Mouse (Mus musculus) hindbrain, embryonic 14.5 days (tissue): ENCODE measurements around the gene Olfr1395. TPM values are rescaled to one million over a fixed set of nuclear protein-coding genes. Genes with fewer than 3 reads are reported as not detected.

Experiments used
- ATAC-seq: fragments of 200-750 bp; cut with Nextera tagmentation; 2 replicates; pipeline ENCODE4 v1.8.0; 2017; ENCODE audit warnings: moderate number of reproducible peaks, mild to moderate bottlenecking, moderate TSS enrichment, moderate library complexity; ENCODE audit not compliant: low FRiP score
- DNase-seq: peaks from one replicate; pipeline ENCODE4 v3.0.0-alpha.2; 2015; ENCODE audit warnings: low spot score
- H3K27ac ChIP-seq: fragments of 300-500 bp; sonication (generic); 2 replicates; pipeline ENCODE4 v1.5.1; 2014; ENCODE audit warnings: mild to moderate bottlenecking, moderate library complexity
- H3K27me3 ChIP-seq: fragments of 300-500 bp; sonication (generic); 2 replicates; pipeline ENCODE4 v1.6.1; 2014; ENCODE audit warnings: mild to moderate bottlenecking, low read length, mixed read lengths; ENCODE audit not compliant: control insufficient read depth, insufficient read depth
- H3K36me3 ChIP-seq: fragments of 300-500 bp; sonication (generic); replicated peaks from 2 replicates; pipeline ENCODE4 v1.6.1; 2014; ENCODE audit not compliant: control insufficient read depth, insufficient read depth
- H3K4me1 ChIP-seq: fragments of 300-500 bp; sonication (generic); replicated peaks from 2 replicates; pipeline ENCODE4 v1.6.1; 2014; ENCODE audit warnings: antibody characterized with exemption, low read length, mixed read lengths; ENCODE audit not compliant: control insufficient read depth, insufficient read depth
- H3K4me2 ChIP-seq: fragments of 300-500 bp; sonication (generic); replicated peaks from 2 replicates; pipeline ENCODE4 v1.6.1; 2014; ENCODE audit warnings: mild to moderate bottlenecking, moderate library complexity
- H3K4me3 ChIP-seq: fragments of 300-500 bp; sonication (generic); replicated peaks from 2 replicates; pipeline ENCODE4 v1.5.1; 2014; ENCODE audit warnings: mild to moderate bottlenecking, low read length
- H3K9ac ChIP-seq: fragments of 300-500 bp; sonication (generic); 2 replicates; pipeline ENCODE4 v1.6.1; 2014
- H3K9me3 ChIP-seq: fragments of 300-500 bp; sonication (generic); 2 replicates; pipeline ENCODE4 v1.6.1; 2016; ENCODE audit warnings: low read length; ENCODE audit not compliant: control insufficient read depth
- WGBS: fragments of 180-500 bp; shearing (Covaris S2); extraction: QIAGEN DNeasy Blood & Tissue Kit; methylation state at CpG from one replicate; pipeline ENCODE4 v1.1.7; 2014; 5-methylcytosine and 5-hydroxymethylcytosine counted together
- polyA plus RNA-seq: library from polyadenylated mRNA; unstranded; fragments of >200 nt; fragmentation: Nextera tagmentation; extraction: Ambion mirVana; gene quantifications from 2 replicates; pipeline ENCODE4 v1.2.1, GENCODE M21; 2014

Olfr1395 gene
- polyA plus RNA-seq, 1 experiment from 2014 or later = not detected

GRCm38 (mm10) chr11:49108833-49109232 is 33.2 kb upstream of the Olfr1395 start:
- Histone ChIP-seq H3K4me1 (no peaks in the 10 kb centered on the region), H3K27me3 (no peaks in the 10 kb centered on the region), H3K9ac (no peak overlapping the region), H3K27ac (no peak overlapping the region), H3K36me3 (no peaks in the 10 kb centered on the region), H3K9me3 (no peaks in the 10 kb centered on the region), H3K4me2 (no peak overlapping the region), H3K4me3 (no peak overlapping the region)
- DNase-seq = no peak
- WGBS = 45% methylated on average over 1 of the region's 1 CpGs
- no peak for ATAC-seq

- H3K36me3 ChIP-seq = no peaks in the 10 kb centered on the region
- DNase-seq = no peak
- no peaks in the 10 kb centered on the region for H3K9me3 ChIP-seq
- no peak for ATAC-seq
- H3K27ac ChIP-seq = no peak overlapping the region
- H3K4me2 ChIP-seq = no peak overlapping the region
- H3K4me1 ChIP-seq = no peaks in the 10 kb centered on the region
- H3K4me3 ChIP-seq = no peak overlapping the region
- 67% methylated on average over 1 of the region's 1 CpGs for WGBS
- H3K27me3 ChIP-seq = no peaks in the 10 kb centered on the region
- no peak overlapping the region for H3K9ac ChIP-seq
Observed at GRCm38 (mm10) chr11:49111000-49111399, 31.1 kb upstream of the Olfr1395 start.

- Histone ChIP-seq H3K4me2 (no peak overlapping the region), H3K9ac (no peak overlapping the region), H3K27ac (no peak overlapping the region), H3K36me3 (no peaks in the 10 kb centered on the region), H3K4me1 (no peaks in the 10 kb centered on the region), H3K27me3 (no peaks in the 10 kb centered on the region), H3K9me3 (no peaks in the 10 kb centered on the region), H3K4me3 (no peak overlapping the region)
- no peak for DNase-seq
- no peak for ATAC-seq
- WGBS = 91% methylated on average over 6 of the region's 6 CpGs
Observed at GRCm38 (mm10) chr11:49112624-49113219, 29.4 kb upstream of the Olfr1395 start.

GRCm38 (mm10) chr11:49114158-49114557 is 27.9 kb upstream of the Olfr1395 start:
- no peak overlapping the region for H3K4me2 ChIP-seq
- 80% methylated on average over 2 of the region's 2 CpGs for WGBS
- no peaks in the 10 kb centered on the region for H3K36me3 ChIP-seq
- no peak for DNase-seq
- H3K27ac ChIP-seq = no peak overlapping the region
- H3K4me3 ChIP-seq = no peak overlapping the region
- no peaks in the 10 kb centered on the region for H3K4me1 ChIP-seq
- H3K9me3 ChIP-seq = no peaks in the 10 kb centered on the region
- H3K9ac ChIP-seq = no peak overlapping the region
- H3K27me3 ChIP-seq = no peaks in the 10 kb centered on the region
- ATAC-seq = no peak

- Histone ChIP-seq H3K4me2 (no peak within 1 kb of the TSS), H3K9ac (no peak within 1 kb of the TSS), H3K4me1 (no peaks in the 10 kb centered on the region), H3K36me3 (no peaks in the 10 kb centered on the region), H3K4me3 (no peak within 1 kb of the TSS), H3K9me3 (no peaks in the 10 kb centered on the region), H3K27ac (no peak within 1 kb of the TSS), H3K27me3 (no peaks in the 10 kb centered on the region)
- DNase-seq (no peak), ATAC-seq (no peak)
Observed at GRCm38 (mm10) chr11:49114774-49115173, 27.3 kb upstream of the Olfr1395 start, which contains the start of gene Olfr1396. TSS of gene Olfr1396 (minus strand) at chr11:49114874.

- 86% methylated on average over 3 of the region's 3 CpGs for WGBS
- H3K9me3 ChIP-seq = no peaks in the 10 kb centered on the region
Observed at GRCm38 (mm10) chr11:49119635-49120034, 22.4 kb upstream of the Olfr1395 start.

GRCm38 (mm10) chr11:49124169-49124568 is 17.9 kb upstream of the Olfr1395 start:
- ATAC-seq (no peak), DNase-seq (no peak)
- H3K4me3 ChIP-seq = no peak overlapping the region
- H3K9me3 ChIP-seq = no peaks in the 10 kb centered on the region
- 92% methylated on average over 2 of the region's 2 CpGs for WGBS
- H3K27ac ChIP-seq = no peak overlapping the region
- H3K36me3 ChIP-seq = no peaks in the 10 kb centered on the region
- no peak overlapping the region for H3K4me2 ChIP-seq
- H3K4me1 ChIP-seq = no peaks in the 10 kb centered on the region
- H3K27me3 ChIP-seq = no peaks in the 10 kb centered on the region
- no peak overlapping the region for H3K9ac ChIP-seq

More at GRCm38 (mm10) chr11:49119635-49120034, 22.4 kb upstream of the Olfr1395 start:
- Histone ChIP-seq H3K36me3 (no peaks in the 10 kb centered on the region), H3K27me3 (no peaks in the 10 kb centered on the region), H3K4me3 (no peak overlapping the region), H3K4me2 (no peak overlapping the region), H3K9ac (no peak overlapping the region), H3K27ac (no peak overlapping the region), H3K4me1 (no peaks in the 10 kb centered on the region)
- ATAC-seq = no peak
- DNase-seq = no peak

- Histone ChIP-seq H3K27me3 (no peaks in the 10 kb centered on the region), H3K27ac (no peak within 1 kb of the TSS), H3K9ac (no peak within 1 kb of the TSS), H3K4me3 (no peak within 1 kb of the TSS), H3K4me1 (no peaks in the 10 kb centered on the region), H3K4me2 (no peak within 1 kb of the TSS), H3K9me3 (no peaks in the 10 kb centered on the region), H3K36me3 (no peaks in the 10 kb centered on the region)
- no peak for DNase-seq
- ATAC-seq = no peak
- 89% methylated on average over 1 of the region's 1 CpGs for WGBS
Observed at GRCm38 (mm10) chr11:49154077-49154476, 12.0 kb downstream of the Olfr1395 start, which contains the start of gene Olfr1394. TSS of gene Olfr1394 (plus strand) at chr11:49154377.

- ATAC-seq = no peak
- WGBS = 90% methylated on average over 2 of the region's 2 CpGs
- H3K27me3 ChIP-seq = no peaks in the 10 kb centered on the region
Observed at GRCm38 (mm10) chr11:49156821-49157814, 15.0 kb downstream of the Olfr1395 start.

More at GRCm38 (mm10) chr11:49156821-49157814, 15.0 kb downstream of the Olfr1395 start:
- no peak for DNase-seq
- H3K27ac ChIP-seq = no peak overlapping the region
- no peak overlapping the region for H3K9ac ChIP-seq
- H3K4me2 ChIP-seq = no peak overlapping the region
- no peak overlapping the region for H3K4me3 ChIP-seq
- H3K4me1 ChIP-seq = no peaks in the 10 kb centered on the region
- no peaks in the 10 kb centered on the region for H3K36me3 ChIP-seq
- H3K9me3 ChIP-seq = no peaks in the 10 kb centered on the region
